Mouse (Mus musculus): ENCODE measurements around the gene Pam. TPM values are rescaled to one million over a fixed set of nuclear protein-coding genes. Genes with fewer than 3 reads are reported as not detected.
"Not testable (repeated sequence)": the region's sequence is repeated elsewhere in the genome, so short reads cannot be mapped to it uniquely, and the experiment has no call there.

Pam gene
- total RNA-seq, 2 experiments from 2014 or later, result 6.8 to 15.4 TPM

- no peak for ATAC-seq (ENCODE audit: poor library complexity, severe bottlenecking)
Measured at GRCm38 (mm10) chr1:98047284-98048217, 47.9 kb downstream of the Pam start.

GRCm38 (mm10) chr1:98042425-98042824 is 53.0 kb downstream of the Pam start:
- no peak for ATAC-seq (ENCODE audit: poor library complexity, severe bottlenecking)

- ATAC-seq (ENCODE audit: poor library complexity, severe bottlenecking), result no peak
Measured at GRCm38 (mm10) chr1:98038252-98038651, 57.2 kb downstream of the Pam start.

GRCm38 (mm10) chr1:98035736-98036135 is 59.7 kb downstream of the Pam start:
- no peak for ATAC-seq (ENCODE audit: poor library complexity, severe bottlenecking)

GRCm38 (mm10) chr1:98031802-98032201 is 63.6 kb downstream of the Pam start:
- no peak for ATAC-seq (ENCODE audit: poor library complexity, severe bottlenecking)

- no peak for ATAC-seq (ENCODE audit: poor library complexity, severe bottlenecking)
Measured at GRCm38 (mm10) chr1:98029025-98029424, 66.4 kb downstream of the Pam start.

GRCm38 (mm10) chr1:98028468-98028867 is 67.0 kb downstream of the Pam start:
- ATAC-seq (ENCODE audit: poor library complexity, severe bottlenecking), result peak; percentile 47; the same call in 1 of the 2 replicates

- 0 out of 2 replicates have a peak, but pooled peaks have one; percentile 31 for ATAC-seq (ENCODE audit: poor library complexity, severe bottlenecking)
Measured at GRCm38 (mm10) chr1:98027959-98028358, 67.5 kb downstream of the Pam start.

GRCm38 (mm10) chr1:98025924-98026640 is 69.4 kb downstream of the Pam start:
- no peak for ATAC-seq (ENCODE audit: poor library complexity, severe bottlenecking)

GRCm38 (mm10) chr1:98023866-98024265 is 71.6 kb downstream of the Pam start:
- no peak for ATAC-seq (ENCODE audit: poor library complexity, severe bottlenecking)

- no peak for ATAC-seq (ENCODE audit: poor library complexity, severe bottlenecking)
Measured at GRCm38 (mm10) chr1:98018987-98019386, 76.5 kb downstream of the Pam start.

GRCm38 (mm10) chr1:98016004-98016848 is 79.2 kb downstream of the Pam start:
- no peak for ATAC-seq (ENCODE audit: poor library complexity, severe bottlenecking)

- ATAC-seq (ENCODE audit: poor library complexity, severe bottlenecking), result no peak
Measured at GRCm38 (mm10) chr1:98015564-98015963, 79.9 kb downstream of the Pam start.

- no peak for ATAC-seq (ENCODE audit: poor library complexity, severe bottlenecking)
Measured at GRCm38 (mm10) chr1:98002561-98003425, 92.7 kb downstream of the Pam start.

GRCm38 (mm10) chr1:97999465-97999864 is 96.0 kb downstream of the Pam start:
- no peak for ATAC-seq (ENCODE audit: poor library complexity, severe bottlenecking)

GRCm38 (mm10) chr1:97998961-97999360 is 96.5 kb downstream of the Pam start:
- not testable (repeated sequence) for ATAC-seq (ENCODE audit: poor library complexity, severe bottlenecking)

- ATAC-seq (ENCODE audit: poor library complexity, severe bottlenecking), result no peak
Measured at GRCm38 (mm10) chr1:97997088-97997487, 98.4 kb downstream of the Pam start.

GRCm38 (mm10) chr1:97991976-97992375 is 103.5 kb downstream of the Pam start:
- ATAC-seq (ENCODE audit: poor library complexity, severe bottlenecking), result peak; percentile 27; the same call in 1 of the 2 replicates

- ATAC-seq (ENCODE audit: poor library complexity, severe bottlenecking), result no peak
Measured at GRCm38 (mm10) chr1:97983189-97983588, 112.3 kb downstream of the Pam start.

- no peak for ATAC-seq (ENCODE audit: poor library complexity, severe bottlenecking)
Measured at GRCm38 (mm10) chr1:97979422-97979821, 116.0 kb downstream of the Pam start.
